Mouse (Mus musculus) MEL (cell line): ENCODE data around the gene Upk3a. TPM values are rescaled to one million over a fixed set of nuclear protein-coding genes. Genes with fewer than 3 reads are reported as not detected.

Experiments used
- DNase-seq: peaks from one replicate; pipeline ENCODE4 v3.0.0; 2011; ENCODE audit warnings: low read depth, low spot score
- H3K27ac ChIP-seq: 2 replicates; pipeline ENCODE4 v1.5.1; 2012; ENCODE audit warnings: low read depth, mild to moderate bottlenecking, control low read depth, low read length, moderate library complexity; ENCODE audit not compliant: control insufficient read depth
- H3K27me3 ChIP-seq, 2 experiments: fragments of 150-350 bp in 1 of 2; sonication (generic) in 1 of 2; 2 replicates each; pipeline ENCODE4 v1.6.1; 2012; ENCODE audit warnings: low read length in 2 of 2, mild to moderate bottlenecking in 2 of 2, improper control_type of control experiment in 1 of 2, moderate library complexity in 1 of 2; ENCODE audit not compliant: insufficient read depth in 2 of 2, control insufficient read depth in 1 of 2
- H3K36me3 ChIP-seq, 2 experiments: 2 replicates each; pipeline ENCODE4 v1.6.1; 2012 to 2014; ENCODE audit warnings: low read length in 2 of 2, improper control_type of control experiment in 1 of 2, inconsistent platforms in 1 of 2, mild to moderate bottlenecking in 1 of 2; ENCODE audit not compliant: insufficient read depth in 2 of 2, control insufficient read depth in 1 of 2
- H3K4me1 ChIP-seq, 2 experiments: fragments of 150-350 bp in 1 of 2; sonication (generic) in 1 of 2; 2 replicates each; pipeline ENCODE4 v1.6.1; 2012; ENCODE audit warnings: low read length in 2 of 2, improper control_type of control experiment in 1 of 2, mild to moderate bottlenecking in 1 of 2; ENCODE audit not compliant: insufficient read depth in 2 of 2, control insufficient read depth in 1 of 2
- H3K4me3 ChIP-seq, 2 experiments: fragments of 150-350 bp in 1 of 2; sonication (generic) in 1 of 2; 2 replicates each; pipeline ENCODE4 v1.5.1; 2012; ENCODE audit warnings: low read depth in 2 of 2, low read length in 2 of 2, mild to moderate bottlenecking in 2 of 2, moderate library complexity in 2 of 2, control low read depth in 1 of 2, improper control_type of control experiment in 1 of 2; ENCODE audit not compliant: control insufficient read depth in 1 of 2, insufficient read depth in 1 of 2
- H3K79me2 ChIP-seq: 2 replicates; pipeline ENCODE4 v1.6.1; 2012; ENCODE audit warnings: mild to moderate bottlenecking, low read length, moderate library complexity; ENCODE audit not compliant: control insufficient read depth, poor library complexity, insufficient read depth
- H3K9ac ChIP-seq: 2 replicates; pipeline ENCODE4 v1.6.1; 2012; ENCODE audit warnings: low read depth, mild to moderate bottlenecking, control low read depth, low read length, moderate library complexity; ENCODE audit not compliant: control insufficient read depth, poor library complexity, severe bottlenecking
- H3K9me3 ChIP-seq: fragments of 150-350 bp; sonication (generic); replicated peaks from 2 replicates; pipeline ENCODE4 v1.6.1; 2012; ENCODE audit warnings: mild to moderate bottlenecking, low read length, improper control_type of control experiment, moderate library complexity; ENCODE audit not compliant: insufficient read depth
- BHLHE40 ChIP-seq: IDR thresholded peaks from 2 replicates; pipeline ENCODE4 v1.6.1; 2012; ENCODE audit warnings: low read depth, mild to moderate bottlenecking, inconsistent platforms, low read length, improper control_type of control experiment, borderline replicate concordance
- CHD1 ChIP-seq: IDR thresholded peaks from 2 replicates; pipeline ENCODE4 v1.6.1; 2012; ENCODE audit warnings: low read depth, mild to moderate bottlenecking, inconsistent platforms, low read length, improper control_type of control experiment
- CHD2 ChIP-seq: IDR thresholded peaks from 2 replicates; pipeline ENCODE4 v1.6.1; 2011; ENCODE audit warnings: low read length, improper control_type of control experiment
- CTCF ChIP-seq, 3 experiments: IDR thresholded peaks in 2 of 3; conservative IDR thresholded peaks in 1 of 3; 2 replicates each; pipeline ENCODE4 v1.5.1; 2011 to 2012; ENCODE audit warnings: low read length in 3 of 3, low read depth in 2 of 3, mild to moderate bottlenecking in 2 of 3, improper control_type of control experiment in 1 of 3, inconsistent platforms in 1 of 3, mixed read lengths in 1 of 3, moderate library complexity in 1 of 3; ENCODE audit not compliant: control insufficient read depth in 1 of 3, insufficient read depth in 1 of 3, poor library complexity in 1 of 3, severe bottlenecking in 1 of 3
- E2F4 ChIP-seq: IDR thresholded peaks from 2 replicates; pipeline ENCODE4 v1.6.1; 2011; ENCODE audit warnings: low read depth, low read length, improper control_type of control experiment, borderline replicate concordance
- ELF1 ChIP-seq: IDR thresholded peaks from 2 replicates; pipeline ENCODE4 v1.6.1; 2014; ENCODE audit warnings: low read depth, mild to moderate bottlenecking, inconsistent platforms, low read length, improper control_type of control experiment, moderate library complexity
- EP300 ChIP-seq, 2 experiments: IDR thresholded peaks; 2 replicates each; pipeline ENCODE4 v1.6.1; 2011; ENCODE audit warnings: improper control_type of control experiment in 2 of 2, low read length in 2 of 2, low read depth in 1 of 2, mild to moderate bottlenecking in 1 of 2
- ETS1 ChIP-seq: IDR thresholded peaks from 2 replicates; pipeline ENCODE4 v1.6.1; 2012; ENCODE audit warnings: low read depth, mild to moderate bottlenecking, inconsistent platforms, low read length, improper control_type of control experiment, moderate library complexity
- GABPA ChIP-seq: IDR thresholded peaks from 2 replicates; pipeline ENCODE4 v1.6.1; 2012; ENCODE audit warnings: low read depth, mild to moderate bottlenecking, inconsistent platforms, low read length, improper control_type of control experiment, moderate library complexity
- GATA1 ChIP-seq: IDR thresholded peaks from 2 replicates; pipeline ENCODE4 v1.6.1; 2011; ENCODE audit warnings: low read depth, low read length, improper control_type of control experiment
- HCFC1 ChIP-seq: IDR thresholded peaks from 2 replicates; pipeline ENCODE4 v1.6.1; 2012; ENCODE audit warnings: low read depth, mild to moderate bottlenecking, inconsistent platforms, low read length, improper control_type of control experiment, moderate library complexity
- JUND ChIP-seq: IDR thresholded peaks from 2 replicates; pipeline ENCODE4 v1.6.1; 2011; ENCODE audit warnings: low read depth, mild to moderate bottlenecking, improper control_type of control experiment, low read length
- MAFK ChIP-seq: IDR thresholded peaks from 2 replicates; pipeline ENCODE4 v1.6.1; 2011; ENCODE audit warnings: low read depth, mild to moderate bottlenecking, low read length, improper control_type of control experiment, borderline replicate concordance
- MAX ChIP-seq: IDR thresholded peaks from 2 replicates; pipeline ENCODE4 v1.6.1; 2011; ENCODE audit warnings: low read length, improper control_type of control experiment
- MAZ ChIP-seq: IDR thresholded peaks from 2 replicates; pipeline ENCODE4 v1.6.1; 2012; ENCODE audit warnings: low read depth, mild to moderate bottlenecking, inconsistent platforms, low read length, improper control_type of control experiment
- MXI1 ChIP-seq: IDR thresholded peaks from 2 replicates; pipeline ENCODE4 v1.6.1; 2011; ENCODE audit warnings: mild to moderate bottlenecking, low read depth, low read length, improper control_type of control experiment
- MYB ChIP-seq: IDR thresholded peaks from 2 replicates; pipeline ENCODE4 v1.6.1; 2011; ENCODE audit warnings: mild to moderate bottlenecking, low read depth, low read length, improper control_type of control experiment
- NELFE ChIP-seq: IDR thresholded peaks from 2 replicates; pipeline ENCODE4 v1.6.1; 2011; ENCODE audit warnings: low read depth, low read length, improper control_type of control experiment
- NRF1 ChIP-seq: IDR thresholded peaks from 2 replicates; pipeline ENCODE4 v1.6.1; 2014; ENCODE audit warnings: low read depth, mild to moderate bottlenecking, inconsistent platforms, low read length, improper control_type of control experiment, moderate library complexity; ENCODE audit not compliant: poor library complexity, insufficient read depth, severe bottlenecking
- POLR2AphosphoS2 ChIP-seq: IDR thresholded peaks from 2 replicates; pipeline ENCODE4 v1.6.1; 2011; ENCODE audit warnings: low read length, improper control_type of control experiment
- POLR2AphosphoS5 ChIP-seq: IDR thresholded peaks from 2 replicates; pipeline ENCODE4 v1.6.1; 2012; ENCODE audit warnings: low read depth, borderline replicate concordance, mild to moderate bottlenecking, inconsistent platforms, low read length, moderate library complexity, mixed read lengths
- RAD21 ChIP-seq: IDR thresholded peaks from 2 replicates; pipeline ENCODE4 v1.6.1; 2011; ENCODE audit warnings: mild to moderate bottlenecking, low read depth, low read length, improper control_type of control experiment
- RCOR1 ChIP-seq: IDR thresholded peaks from 2 replicates; pipeline ENCODE4 v1.6.1; 2012; ENCODE audit warnings: low read depth, mild to moderate bottlenecking, inconsistent platforms, low read length, improper control_type of control experiment
- SIN3A ChIP-seq: IDR thresholded peaks from 2 replicates; pipeline ENCODE4 v1.6.1; 2012; ENCODE audit warnings: low read length, improper control_type of control experiment, inconsistent platforms
- SMC3 ChIP-seq: IDR thresholded peaks from 2 replicates; pipeline ENCODE4 v1.6.1; 2011; ENCODE audit warnings: low read depth, low read length, improper control_type of control experiment
- TAL1 ChIP-seq: IDR thresholded peaks from 2 replicates; pipeline ENCODE4 v1.6.1; 2012; ENCODE audit warnings: mild to moderate bottlenecking, inconsistent platforms, low read length, moderate library complexity, mixed read lengths
- TBP ChIP-seq: IDR thresholded peaks from 2 replicates; pipeline ENCODE4 v1.8.0; 2011; ENCODE audit warnings: low read depth, low read length, improper control_type of control experiment
- TCF12 ChIP-seq: IDR thresholded peaks from 2 replicates; pipeline ENCODE4 v1.6.1; 2014; ENCODE audit warnings: low read depth, mild to moderate bottlenecking, inconsistent platforms, low read length, improper control_type of control experiment, moderate library complexity
- UBTF ChIP-seq: IDR thresholded peaks from 2 replicates; pipeline ENCODE4 v1.6.1; 2012; ENCODE audit warnings: low read depth, mild to moderate bottlenecking, inconsistent platforms, low read length, improper control_type of control experiment, moderate library complexity, borderline replicate concordance; ENCODE audit not compliant: insufficient read depth
- USF1 ChIP-seq: IDR thresholded peaks from 2 replicates; pipeline ENCODE4 v1.6.1; 2014; ENCODE audit warnings: low read depth, mild to moderate bottlenecking, inconsistent platforms, low read length, improper control_type of control experiment, moderate library complexity
- USF2 ChIP-seq, 2 experiments: IDR thresholded peaks; 2 replicates each; pipeline ENCODE4 v1.6.1; 2011 to 2012; ENCODE audit warnings: improper control_type of control experiment in 2 of 2, low read length in 2 of 2, borderline replicate concordance in 1 of 2, inconsistent platforms in 1 of 2, low read depth in 1 of 2, mild to moderate bottlenecking in 1 of 2; ENCODE audit not compliant: insufficient read depth in 1 of 2
- ZC3H11A ChIP-seq: IDR thresholded peaks from 2 replicates; pipeline ENCODE4 v1.6.1; 2012; ENCODE audit warnings: low read depth, mild to moderate bottlenecking, inconsistent platforms, low read length, improper control_type of control experiment
- ZKSCAN1 ChIP-seq: IDR thresholded peaks from 2 replicates; pipeline ENCODE4 v1.6.1; 2012; ENCODE audit warnings: low read depth, mild to moderate bottlenecking, inconsistent platforms, low read length, improper control_type of control experiment, moderate library complexity
- ZMIZ1 ChIP-seq: IDR thresholded peaks from 2 replicates; pipeline ENCODE4 v1.6.1; 2012; ENCODE audit warnings: low read depth, mild to moderate bottlenecking, inconsistent platforms, low read length, improper control_type of control experiment, moderate library complexity
- ZNF384 ChIP-seq: IDR thresholded peaks from 2 replicates; pipeline ENCODE4 v1.6.1; 2012; ENCODE audit warnings: low read depth, mild to moderate bottlenecking, inconsistent platforms, low read length, improper control_type of control experiment
- polyA plus RNA-seq, 2 experiments: library from polyadenylated mRNA; stranded (reverse) in 1 of 2; unstranded in 1 of 2; fragments of >175 nt in 1 of 2; fragments of >200 nt in 1 of 2; gene quantifications; 2 replicates each; pipeline versions ENCODE4 v1.2.1 to v1.2.4; 2012; ENCODE audit warnings: low replicate concordance in 2 of 2, low read depth in 1 of 2; ENCODE audit not compliant: insufficient read length in 2 of 2, insufficient read depth in 1 of 2, missing spikeins in 1 of 2
- total RNA-seq: library from RNA; depleted of rRNA; stranded (reverse); fragments of 300-350 nt; gene quantifications from 2 replicates; pipeline ENCODE4 v1.2.3, GENCODE M21; 2012

Gene Upk3a
- total and polyA plus RNA-seq, 3 experiments, result not detected

GRCm38 (mm10) chr15:85036566-85037342, 19.8 kb downstream of the Upk3a start:
- peak; percentile 96 for DNase-seq
- Histone ChIP-seq H3K27me3 (no peaks in the 10 kb centered on the region), H3K79me2 (peaks cover 8% of the 10 kb centered on the region; the same call in 1 of the 2 replicates), H3K9ac (peak overlapping the region; percentile 86), H3K4me1 (peaks cover 0 to 18% of the 10 kb centered on the region in 2 experiments; a peak in 2 of 4 replicates), H3K9me3 (no peaks in the 10 kb centered on the region), H3K36me3 (peaks cover 0 to 14% of the 10 kb centered on the region in 2 experiments; a peak in 2 of 4 replicates), H3K27ac (peak overlapping the region; percentile 43), H3K4me3 (peak overlapping the region; percentile 94)
- peak; percentile 67; the same call in 1 of the 2 replicates for TF ChIP-seq MAX
- TF ChIP-seq RCOR1, result 0 out of 2 replicates have a peak, but pooled peaks have one; percentile 18
- TF ChIP-seq MYB, result no peak
- peak; percentile 59; the same call in 1 of the 2 replicates for TF ChIP-seq ELF1
- no peak for TF ChIP-seq MAFK
- TF ChIP-seq NRF1, result peak; percentile 85
- 0 out of 2 replicates have a peak, but pooled peaks have one; percentile 8 for TF ChIP-seq ZNF384
- no peak for TF ChIP-seq BHLHE40
- TF ChIP-seq MXI1, result peak; percentile 95
- TF ChIP-seq ZC3H11A, result no peak
- no peak; the same call in 1 of the 2 replicates for TF ChIP-seq ETS1
- peak; percentile 32; the same call in 1 of the 2 replicates for TF ChIP-seq USF1
- 0 out of 2 replicates have a peak, but pooled peaks have one; percentile 77 for TF ChIP-seq E2F4
- no peak; the same call in 1 of the 2 replicates for TF ChIP-seq SMC3
- TF ChIP-seq UBTF, result no peak
- no peak for TF ChIP-seq GABPA
- TF ChIP-seq CHD2, result no peak
- 0 out of 2 replicates have a peak, but pooled peaks have one; percentile 24 for TF ChIP-seq POLR2AphosphoS5
- peak; percentile 86 for TF ChIP-seq HCFC1
- no peak for TF ChIP-seq RAD21
- no peak for TF ChIP-seq JUND
- peak; percentile 92 for TF ChIP-seq NELFE
- TF ChIP-seq TCF12, result peak; percentile 71
- TF ChIP-seq USF2 (IDR thresholded peaks at IDR 0.05; ENCODE audit: borderline replicate concordance in 1 of 2, insufficient read depth in 1 of 2, low read depth in 1 of 2, low read length in 2 of 2), result no peak
- peak; percentile 87 for TF ChIP-seq TBP
- TF ChIP-seq GATA1, result no peak
- no peak for TF ChIP-seq CTCF (IDR thresholded peaks at IDR 0.05 in 2 of 3, conservative IDR thresholded peaks at IDR 0.05 in 1 of 3; ENCODE audit: control insufficient read depth in 1 of 3, insufficient read depth in 1 of 3, low read depth in 2 of 3, low read length in 3 of 3, poor library complexity in 1 of 3, severe bottlenecking in 1 of 3)
- TF ChIP-seq POLR2AphosphoS2, result peak; percentile 86
- no peak for TF ChIP-seq TAL1
- TF ChIP-seq ZKSCAN1, result no peak
- TF ChIP-seq CHD1, result no peak
- peak; percentile 82; the same call in 1 of the 2 replicates for TF ChIP-seq MAZ
- TF ChIP-seq ZMIZ1, result peak; percentile 60; the same call in 1 of the 2 replicates
- peak in 1 of 2 experiments; percentile 40; a peak in 1 of 4 replicates for TF ChIP-seq EP300 (IDR thresholded peaks at IDR 0.05; ENCODE audit: low read depth in 1 of 2, low read length in 2 of 2)
- TF ChIP-seq SIN3A, result peak; percentile 77; the same call in 1 of the 2 replicates
